Mouse (Mus musculus) ES-Bruce4 (cell line): Measurements from ENCODE around the gene Mvb12b.

Source experiments
- CTCF ChIP-seq: IDR thresholded peaks from one replicate; pipeline ENCODE4 v1.8.1; 2011; ENCODE audit warnings: low read depth, low read length
- EP300 ChIP-seq: IDR thresholded peaks from 2 replicates; pipeline ENCODE4 v1.6.1; 2011; ENCODE audit warnings: low read depth, low read length; ENCODE audit not compliant: insufficient read depth
- POLR2A ChIP-seq: IDR thresholded peaks from one replicate; pipeline ENCODE4 v1.8.1; 2011; ENCODE audit warnings: low read length; ENCODE audit not compliant: insufficient read depth

GRCm38 (mm10) chr2:33895829-33896228, 8.1 kb upstream of the Mvb12b start:
- TF ChIP-seq POLR2A (no peak), CTCF (no peak), EP300 (no peak)
